Mouse (Mus musculus) heart, embryonic 11.5 days (tissue): ENCODE data around the gene Tmem69. TPM values are rescaled to one million over a fixed set of nuclear protein-coding genes. Genes with fewer than 3 reads are reported as not detected.

Experiments
- polyA plus RNA-seq: library from polyadenylated mRNA; unstranded; fragments of >200 nt; fragmentation: Nextera tagmentation; extraction: Ambion mirVana; gene quantifications from 2 replicates; pipeline ENCODE4 v1.2.1, GENCODE M21; 2014

Tmem69 gene
- polyA plus RNA-seq, 1 experiment from 2014 or later, result 26.4 TPM

Other genes starting within 250 kb of the Tmem69 start
- 23.4 and 28.2 TPM in 2 replicates for gene Mast2, start 91.8 kb downstream of the Tmem69 start, polyA plus RNA-seq
- 4.6 and 7.8 TPM in 2 replicates for gene Ipp, start 48.4 kb downstream of the Tmem69 start, polyA plus RNA-seq
- 37.3 and 38.8 TPM in 2 replicates for gene Gpbp1l1, start 1.7 kb upstream of the Tmem69 start, polyA plus RNA-seq
- 2.3 and 3.3 TPM in 2 replicates for gene Ccdc17, start 40.7 kb upstream of the Tmem69 start, polyA plus RNA-seq
- 135 TPM in 2 replicates for gene Nasp, start 72.0 kb upstream of the Tmem69 start, polyA plus RNA-seq
- gene Akr1a1, start 95.7 kb upstream of the Tmem69 start, polyA plus RNA-seq, result 645 and 676 TPM in 2 replicates
- gene Prdx1, start 129.6 kb upstream of the Tmem69 start, polyA plus RNA-seq, result 1,014 and 1,024 TPM in 2 replicates
- gene Mmachc, start 152.5 kb upstream of the Tmem69 start, polyA plus RNA-seq, result 25.5 and 29.1 TPM in 2 replicates
- gene Ccdc163, start 152.6 kb upstream of the Tmem69 start, polyA plus RNA-seq, result 16.3 and 21.0 TPM in 2 replicates
- 3.2 and 4.6 TPM in 2 replicates for gene Tesk2, start 165.0 kb upstream of the Tmem69 start, polyA plus RNA-seq